Mouse (Mus musculus): ENCODE measurements around the gene 2310007B03Rik. TPM values are rescaled to one million over a fixed set of nuclear protein-coding genes. Genes with fewer than 3 reads are reported as not detected.

Gene 2310007B03Rik
- polyA plus RNA-seq, 1 experiment from 2014 or later, result 0.09 TPM

GRCm38 (mm10) chr1:93158916-93159315 is 1.8 kb downstream of the 2310007B03Rik start:
- Histone ChIP-seq H3K4me1 (ENCODE audit: control insufficient read depth in 2 of 2, insufficient read depth in 2 of 2, low read length in 2 of 2) (peaks cover 0 to 6% of the 10 kb centered on the region in 2 experiments; a peak in 1 of 4 replicates), H3K4me3 (ENCODE audit: control insufficient read depth in 1 of 2, insufficient read depth in 1 of 2, low read depth in 1 of 2, low read length in 2 of 2) (no peak overlapping the region), H3K4me2 (ENCODE audit: low read length) (no peak overlapping the region), H3K9ac (ENCODE audit: low read length) (no peak overlapping the region), H3K9me3 (ENCODE audit: control insufficient read depth, low read length) (no peaks in the 10 kb centered on the region), H3K27me3 (ENCODE audit: control insufficient read depth, insufficient read depth, low read length) (peaks cover 14% of the 10 kb centered on the region), H3K36me3 (ENCODE audit: control insufficient read depth, insufficient read depth, low read length) (no peaks in the 10 kb centered on the region), H3K27ac (replicated peaks in 1 of 2; ENCODE audit: control insufficient read depth in 1 of 2, insufficient read depth in 1 of 2, low read depth in 2 of 2, low read length in 2 of 2) (no peak overlapping the region)
- 80% methylated on average over 8 of the region's 8 CpGs for WGBS
- no peak for ATAC-seq (ENCODE audit: insufficient number of reproducible peaks, insufficient read depth, low FRiP score, low read depth)

- Histone ChIP-seq H3K27ac (replicated peaks in 1 of 2; ENCODE audit: control insufficient read depth in 1 of 2, insufficient read depth in 1 of 2, low read depth in 2 of 2, low read length in 2 of 2) (no peak overlapping the region), H3K9ac (ENCODE audit: low read length) (no peak overlapping the region), H3K4me2 (ENCODE audit: low read length) (no peak overlapping the region), H3K4me3 (ENCODE audit: control insufficient read depth in 1 of 2, insufficient read depth in 1 of 2, low read depth in 1 of 2, low read length in 2 of 2) (no peak overlapping the region), H3K27me3 (ENCODE audit: control insufficient read depth, insufficient read depth, low read length) (peaks cover 14% of the 10 kb centered on the region), H3K4me1 (ENCODE audit: control insufficient read depth in 2 of 2, insufficient read depth in 2 of 2, low read length in 2 of 2) (peaks cover 0 to 7% of the 10 kb centered on the region in 2 experiments; a peak in 1 of 4 replicates), H3K36me3 (ENCODE audit: control insufficient read depth, insufficient read depth, low read length) (no peaks in the 10 kb centered on the region), H3K9me3 (ENCODE audit: control insufficient read depth, low read length) (no peaks in the 10 kb centered on the region)
- no peak for ATAC-seq (ENCODE audit: insufficient number of reproducible peaks, insufficient read depth, low FRiP score, low read depth)
- 60% methylated on average over 4 of the region's 4 CpGs for WGBS
Observed at GRCm38 (mm10) chr1:93157566-93157965, 3.2 kb downstream of the 2310007B03Rik start.

GRCm38 (mm10) chr1:93150907-93151661 is 9.7 kb downstream of the 2310007B03Rik start:
- Histone ChIP-seq H3K9me3 (ENCODE audit: control insufficient read depth, low read length) (no peaks in the 10 kb centered on the region), H3K27me3 (ENCODE audit: control insufficient read depth, insufficient read depth, low read length) (peaks cover 28% of the 10 kb centered on the region), H3K4me2 (ENCODE audit: low read length) (no peak overlapping the region), H3K27ac (replicated peaks in 1 of 2; ENCODE audit: control insufficient read depth in 1 of 2, insufficient read depth in 1 of 2, low read depth in 2 of 2, low read length in 2 of 2) (peak overlapping the region in 1 of 2 experiments; percentile 4; a peak in 1 of 4 replicates), H3K36me3 (ENCODE audit: control insufficient read depth, insufficient read depth, low read length) (no peaks in the 10 kb centered on the region), H3K4me1 (ENCODE audit: control insufficient read depth in 2 of 2, insufficient read depth in 2 of 2, low read length in 2 of 2) (peaks cover 5 to 6% of the 10 kb centered on the region in 2 experiments), H3K9ac (ENCODE audit: low read length) (no peak overlapping the region), H3K4me3 (ENCODE audit: control insufficient read depth in 1 of 2, insufficient read depth in 1 of 2, low read depth in 1 of 2, low read length in 2 of 2) (no peak overlapping the region)
- WGBS, result 22% methylated on average over 2 of the region's 2 CpGs
- peak; percentile 46 for ATAC-seq (ENCODE audit: insufficient number of reproducible peaks, insufficient read depth, low FRiP score, low read depth)

GRCm38 (mm10) chr1:93144176-93144575 is 16.6 kb downstream of the 2310007B03Rik start:
- WGBS, result 52% methylated on average over 9 of the region's 9 CpGs
- H3K27me3 ChIP-seq (ENCODE audit: control insufficient read depth, insufficient read depth, low read length), result peaks cover 35% of the 10 kb centered on the region
- no peaks in the 10 kb centered on the region for H3K36me3 ChIP-seq (ENCODE audit: control insufficient read depth, insufficient read depth, low read length)
- no peak overlapping the region for H3K9ac ChIP-seq (ENCODE audit: low read length)
- peak overlapping the region in 1 of 2 experiments; percentile 19; a peak in 1 of 4 replicates for H3K27ac ChIP-seq (replicated peaks in 1 of 2; ENCODE audit: control insufficient read depth in 1 of 2, insufficient read depth in 1 of 2, low read depth in 2 of 2, low read length in 2 of 2)
- H3K4me3 ChIP-seq (ENCODE audit: control insufficient read depth in 1 of 2, insufficient read depth in 1 of 2, low read depth in 1 of 2, low read length in 2 of 2), result no peak overlapping the region
- H3K9me3 ChIP-seq (ENCODE audit: control insufficient read depth, low read length), result no peaks in the 10 kb centered on the region
- peak overlapping the region; percentile 11; the same call in 1 of the 2 replicates for H3K4me2 ChIP-seq (ENCODE audit: low read length)
- ATAC-seq (ENCODE audit: insufficient number of reproducible peaks, insufficient read depth, low FRiP score, low read depth), result no peak
- peaks cover 12 to 14% of the 10 kb centered on the region in 2 experiments for H3K4me1 ChIP-seq (ENCODE audit: control insufficient read depth in 2 of 2, insufficient read depth in 2 of 2, low read length in 2 of 2)

- no peak for ATAC-seq (ENCODE audit: insufficient number of reproducible peaks, insufficient read depth, low FRiP score, low read depth)
- H3K4me3 ChIP-seq (ENCODE audit: control insufficient read depth in 1 of 2, insufficient read depth in 1 of 2, low read depth in 1 of 2, low read length in 2 of 2), result no peak overlapping the region
- H3K36me3 ChIP-seq (ENCODE audit: control insufficient read depth, insufficient read depth, low read length), result no peaks in the 10 kb centered on the region
- peaks cover 13 to 18% of the 10 kb centered on the region in 2 experiments for H3K4me1 ChIP-seq (ENCODE audit: control insufficient read depth in 2 of 2, insufficient read depth in 2 of 2, low read length in 2 of 2)
- no peak overlapping the region for H3K9ac ChIP-seq (ENCODE audit: low read length)
- peaks cover 31% of the 10 kb centered on the region for H3K27me3 ChIP-seq (ENCODE audit: control insufficient read depth, insufficient read depth, low read length)
- H3K4me2 ChIP-seq (ENCODE audit: low read length), result no peak overlapping the region
- H3K27ac ChIP-seq (replicated peaks in 1 of 2; ENCODE audit: control insufficient read depth in 1 of 2, insufficient read depth in 1 of 2, low read depth in 2 of 2, low read length in 2 of 2), result no peak overlapping the region
- WGBS, result 82% methylated on average over 1 of the region's 1 CpGs
- no peaks in the 10 kb centered on the region for H3K9me3 ChIP-seq (ENCODE audit: control insufficient read depth, low read length)
Observed at GRCm38 (mm10) chr1:93142871-93143270, 17.9 kb downstream of the 2310007B03Rik start.

- H3K36me3 ChIP-seq (ENCODE audit: control insufficient read depth, insufficient read depth, low read length), result no peaks in the 10 kb centered on the region
- peaks cover 15 to 18% of the 10 kb centered on the region in 2 experiments for H3K4me1 ChIP-seq (ENCODE audit: control insufficient read depth in 2 of 2, insufficient read depth in 2 of 2, low read length in 2 of 2)
- H3K27me3 ChIP-seq (ENCODE audit: control insufficient read depth, insufficient read depth, low read length), result peaks cover 19% of the 10 kb centered on the region
- no peak overlapping the region for H3K9ac ChIP-seq (ENCODE audit: low read length)
- no peak overlapping the region for H3K4me3 ChIP-seq (ENCODE audit: control insufficient read depth in 1 of 2, insufficient read depth in 1 of 2, low read depth in 1 of 2, low read length in 2 of 2)
- no peak overlapping the region for H3K27ac ChIP-seq (replicated peaks in 1 of 2; ENCODE audit: control insufficient read depth in 1 of 2, insufficient read depth in 1 of 2, low read depth in 2 of 2, low read length in 2 of 2)
- H3K4me2 ChIP-seq (ENCODE audit: low read length), result no peak overlapping the region
- no peak for ATAC-seq (ENCODE audit: insufficient number of reproducible peaks, insufficient read depth, low FRiP score, low read depth)
- H3K9me3 ChIP-seq (ENCODE audit: control insufficient read depth, low read length), result no peaks in the 10 kb centered on the region
- WGBS, result 55% methylated on average over 7 of the region's 7 CpGs
Observed at GRCm38 (mm10) chr1:93139713-93140112, 21.0 kb downstream of the 2310007B03Rik start.

- WGBS, result 59% methylated on average over 6 of the region's 6 CpGs
- no peak overlapping the region for H3K27ac ChIP-seq (replicated peaks in 1 of 2; ENCODE audit: control insufficient read depth in 1 of 2, insufficient read depth in 1 of 2, low read depth in 2 of 2, low read length in 2 of 2)
- H3K36me3 ChIP-seq (ENCODE audit: control insufficient read depth, insufficient read depth, low read length), result no peaks in the 10 kb centered on the region
- H3K4me3 ChIP-seq (ENCODE audit: control insufficient read depth in 1 of 2, insufficient read depth in 1 of 2, low read depth in 1 of 2, low read length in 2 of 2), result no peak overlapping the region
- peaks cover 4 to 6% of the 10 kb centered on the region in 2 experiments; a peak in 3 of 4 replicates for H3K4me1 ChIP-seq (ENCODE audit: control insufficient read depth in 2 of 2, insufficient read depth in 2 of 2, low read length in 2 of 2)
- H3K27me3 ChIP-seq (ENCODE audit: control insufficient read depth, insufficient read depth, low read length), result peaks cover 19% of the 10 kb centered on the region
- H3K4me2 ChIP-seq (ENCODE audit: low read length), result no peak overlapping the region
- no peak for ATAC-seq (ENCODE audit: insufficient number of reproducible peaks, insufficient read depth, low FRiP score, low read depth)
- H3K9ac ChIP-seq (ENCODE audit: low read length), result no peak overlapping the region
- H3K9me3 ChIP-seq (ENCODE audit: control insufficient read depth, low read length), result no peaks in the 10 kb centered on the region
Observed at GRCm38 (mm10) chr1:93138534-93138933, 22.2 kb downstream of the 2310007B03Rik start.
